Mouse (Mus musculus) inflammation-experienced regulatory T-cells, adult 6 months (primary cell): Measurements from ENCODE around the gene Klf15. TPM values are rescaled to one million over a fixed set of nuclear protein-coding genes. Genes with fewer than 3 reads are reported as not detected.

Experiments used
- ATAC-seq: one replicate; pipeline ENCODE4 v1.8.0; 2017
- polyA plus RNA-seq, 3 experiments: library from polyadenylated mRNA; unstranded; fragments of 100-300 nt; shearing (Covaris generic); gene quantifications; one replicate each; pipeline ENCODE4 v1.2.1; 2017

Gene Klf15
- polyA plus RNA-seq, 3 experiments from 2014 or later = not detected

DNA sequence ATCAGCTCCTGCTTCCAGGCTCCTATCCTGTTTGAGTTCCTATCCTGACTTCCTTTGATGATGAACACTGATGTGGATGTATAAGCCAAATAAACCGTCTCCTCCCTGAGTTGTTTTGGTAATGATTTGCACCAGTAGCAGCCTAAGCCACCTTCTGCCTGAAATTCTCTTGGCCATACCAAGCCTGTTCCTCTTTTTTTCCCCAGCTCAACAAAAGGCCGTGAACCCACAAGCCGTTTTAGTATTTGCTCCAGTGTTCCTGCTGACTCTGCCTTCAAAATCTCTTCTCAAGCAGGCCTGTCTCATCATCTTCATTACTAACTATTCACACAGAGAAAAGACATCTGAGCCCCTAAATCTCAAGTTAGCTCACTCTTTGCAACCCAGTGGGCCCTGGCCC is 31.8 kb downstream of the Klf15 start:
- ATAC-seq = no peak

DNA sequence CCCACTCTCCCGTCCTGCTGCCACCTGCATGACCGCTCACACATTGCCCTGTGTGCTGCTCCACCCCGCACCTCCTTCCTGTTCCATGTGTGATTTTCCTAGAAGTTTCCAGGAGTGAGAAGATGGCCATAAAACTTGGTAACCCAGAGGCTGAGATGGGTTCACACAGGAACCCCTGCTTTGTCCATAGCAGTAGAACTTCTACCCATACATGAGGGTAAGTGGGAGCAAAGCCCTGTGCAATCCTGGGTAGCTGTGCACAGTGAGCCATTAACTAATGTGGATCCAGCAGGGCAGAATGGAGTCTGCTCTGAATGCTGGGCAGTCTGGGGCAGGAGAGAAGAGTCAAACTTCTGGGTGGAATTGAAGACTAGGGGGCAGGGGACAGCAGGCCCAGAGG is 32.2 kb downstream of the Klf15 start:
- no peak for ATAC-seq

DNA sequence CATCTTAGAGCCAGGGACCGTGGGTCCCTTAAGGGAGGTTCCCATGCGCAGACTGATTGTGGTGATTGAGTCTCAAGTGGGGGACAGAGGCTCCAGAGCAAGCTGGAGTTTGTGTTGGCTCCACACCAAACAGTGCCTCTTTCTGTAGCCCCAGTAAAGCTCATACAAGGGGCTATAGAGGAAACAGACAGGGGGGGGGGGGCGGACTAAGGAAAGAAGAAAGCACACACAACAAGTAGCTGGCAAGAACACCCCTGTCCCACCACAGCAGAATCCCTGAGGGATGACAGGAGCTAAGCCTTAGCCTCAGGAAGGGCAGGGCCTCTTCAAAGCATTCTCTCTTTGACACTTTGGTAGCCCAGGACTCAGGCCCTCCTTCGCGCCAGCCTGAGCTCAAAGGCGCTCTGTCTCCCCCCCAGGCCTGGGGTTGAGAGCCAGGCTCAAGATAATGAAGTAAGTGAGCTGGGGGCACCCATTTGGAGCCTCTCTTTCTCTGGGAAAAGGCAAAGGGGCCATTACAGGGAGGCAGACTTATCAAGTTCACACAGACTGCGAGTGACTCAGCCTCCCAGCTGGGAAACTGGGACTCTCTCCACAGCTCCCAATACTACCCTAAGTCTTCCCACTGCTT is 33.0 kb downstream of the Klf15 start:
- ATAC-seq = no peak

DNA sequence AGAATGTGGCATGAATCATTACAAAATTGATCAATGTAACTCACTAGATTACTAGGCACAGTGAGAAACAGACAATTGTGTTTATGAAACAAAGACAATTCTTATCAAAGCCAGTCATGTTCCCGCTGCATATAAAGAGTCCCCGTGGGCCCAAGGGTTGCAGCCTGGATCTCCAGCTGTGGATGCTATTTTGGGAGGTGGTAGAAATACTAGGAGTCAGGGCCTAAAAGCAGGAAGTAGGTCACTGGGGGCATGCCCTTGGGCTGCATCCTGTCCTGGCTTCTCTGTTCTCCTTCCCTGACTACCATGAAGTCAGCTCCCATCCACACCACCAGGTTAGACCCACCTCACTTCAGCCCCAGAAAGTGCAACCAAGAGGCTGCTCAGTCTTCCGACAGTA is 33.8 kb downstream of the Klf15 start:
- ATAC-seq = no peak

DNA sequence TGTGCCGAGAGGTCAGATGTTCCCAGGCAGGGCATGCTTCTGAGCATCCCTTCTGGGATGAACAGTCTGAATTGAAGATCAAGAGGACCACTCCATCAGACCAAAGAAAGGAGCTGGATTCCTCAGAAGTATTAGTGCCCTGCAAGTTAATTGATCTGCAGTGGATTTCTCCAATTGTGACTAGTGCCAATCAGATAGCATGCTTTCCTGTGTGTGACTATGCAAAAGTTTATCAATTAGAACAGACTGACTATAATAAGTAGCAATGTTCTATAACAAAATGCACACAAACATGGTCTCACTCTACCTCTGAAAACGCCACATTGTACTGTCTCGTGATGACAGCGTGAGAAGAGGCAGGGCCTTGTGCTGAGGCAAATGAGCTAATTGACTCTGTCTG is 37.1 kb downstream of the Klf15 start:
- ATAC-seq = no peak

DNA sequence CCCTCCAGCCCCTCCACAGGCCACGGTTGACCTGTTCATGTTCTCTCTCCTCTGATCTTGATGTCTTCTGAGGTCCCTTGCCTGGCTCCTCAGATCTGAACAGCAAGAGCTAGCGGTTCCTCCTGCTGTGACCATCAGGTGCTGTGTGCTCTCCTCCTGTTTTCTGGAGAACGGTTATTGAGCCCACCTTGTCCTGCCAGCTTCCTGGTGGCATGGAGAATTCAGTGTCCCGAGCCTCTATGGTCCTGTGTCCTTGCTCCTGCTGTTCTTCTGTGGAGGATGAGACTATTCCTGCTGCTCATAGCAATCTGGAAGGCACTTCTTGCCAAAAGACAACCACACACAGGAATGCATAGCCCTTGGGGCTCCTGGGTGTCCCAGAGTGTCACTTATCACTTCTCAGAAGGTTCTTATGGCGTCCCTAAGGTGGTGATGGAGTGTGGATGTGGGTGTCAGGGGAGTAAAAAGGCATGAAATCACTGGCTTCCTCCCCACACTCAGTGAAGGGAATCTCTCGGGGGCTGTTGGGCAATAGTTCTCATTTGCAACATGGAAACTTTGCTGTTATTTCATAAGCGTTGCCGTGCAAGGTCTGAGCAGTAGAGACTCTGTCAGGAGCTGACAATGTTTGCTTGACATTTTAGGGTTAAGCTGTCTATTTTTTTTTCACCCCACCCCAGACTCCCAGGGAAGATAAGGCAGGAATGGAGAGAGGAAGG is 39.0 kb downstream of the Klf15 start:
- no peak for ATAC-seq

DNA sequence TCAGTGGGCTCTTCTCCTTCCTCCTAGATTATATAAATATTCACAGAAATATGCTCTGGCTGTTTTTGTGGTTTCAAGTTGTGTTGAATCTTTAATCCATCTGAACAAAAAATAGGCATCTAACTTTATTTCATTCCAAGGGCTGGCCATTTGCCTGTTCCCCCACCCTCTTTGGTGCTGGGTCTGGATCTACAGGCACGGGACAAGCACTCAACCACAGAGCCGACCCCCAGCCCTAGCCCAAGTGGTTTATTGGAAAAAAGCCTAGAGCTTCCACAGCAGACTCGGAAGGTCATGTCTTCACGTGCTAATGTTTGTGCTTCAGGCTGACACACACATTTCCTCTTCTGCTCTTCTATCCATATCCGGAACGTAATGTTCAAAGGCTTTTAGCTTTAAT is 43.5 kb downstream of the Klf15 start:
- ATAC-seq = no peak

DNA sequence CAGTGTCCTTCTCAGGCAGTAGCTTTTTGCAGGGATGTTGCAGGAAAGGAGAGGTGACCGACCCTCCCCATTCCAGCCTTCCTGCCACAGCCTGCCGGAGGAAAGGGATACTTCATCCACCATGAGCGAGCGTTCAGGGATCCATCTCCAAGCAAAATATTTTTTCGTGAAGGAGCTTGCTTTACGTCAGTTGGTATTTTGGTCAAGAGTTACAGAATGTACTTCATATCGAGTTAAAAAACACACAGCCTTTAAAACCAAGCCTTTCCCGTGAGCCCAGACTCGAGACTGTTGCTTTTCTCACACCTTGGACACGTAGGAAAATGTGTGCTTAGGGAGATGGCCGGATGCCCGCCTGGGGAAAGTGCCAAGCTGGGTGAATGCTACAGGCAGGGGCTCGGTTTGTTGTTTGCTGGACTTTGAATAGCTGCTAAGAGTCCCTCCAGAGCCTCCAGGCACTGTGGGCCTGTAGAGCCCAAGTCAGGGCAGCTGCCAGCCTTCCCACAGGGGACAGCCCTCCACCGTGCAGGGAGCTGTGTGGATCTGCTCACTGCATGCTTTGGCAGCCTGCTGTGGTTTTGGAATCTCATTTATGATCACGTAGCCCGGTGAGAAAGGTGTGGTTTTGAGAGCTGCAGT is 44.4 kb downstream of the Klf15 start:
- no peak for ATAC-seq

DNA sequence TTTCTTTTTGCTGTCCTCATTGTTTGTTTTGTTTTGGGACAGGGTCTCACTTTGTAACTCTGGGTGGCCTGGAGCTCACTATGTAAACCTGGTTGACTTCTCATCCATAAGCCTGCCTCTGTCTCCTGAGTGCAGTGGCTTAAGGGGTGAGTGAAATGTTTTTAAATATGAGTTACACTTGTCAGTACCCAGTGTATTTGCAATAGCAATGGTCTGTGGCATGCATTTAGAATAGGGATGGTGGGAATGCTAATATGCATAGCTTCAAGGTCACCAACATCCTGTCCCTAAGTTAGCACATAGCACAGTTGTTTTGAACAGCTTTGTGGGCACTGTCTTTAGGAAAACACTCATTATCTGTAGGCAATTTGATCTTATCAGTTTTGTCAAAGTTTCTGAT is 45.1 kb downstream of the Klf15 start:
- ATAC-seq = no peak

DNA sequence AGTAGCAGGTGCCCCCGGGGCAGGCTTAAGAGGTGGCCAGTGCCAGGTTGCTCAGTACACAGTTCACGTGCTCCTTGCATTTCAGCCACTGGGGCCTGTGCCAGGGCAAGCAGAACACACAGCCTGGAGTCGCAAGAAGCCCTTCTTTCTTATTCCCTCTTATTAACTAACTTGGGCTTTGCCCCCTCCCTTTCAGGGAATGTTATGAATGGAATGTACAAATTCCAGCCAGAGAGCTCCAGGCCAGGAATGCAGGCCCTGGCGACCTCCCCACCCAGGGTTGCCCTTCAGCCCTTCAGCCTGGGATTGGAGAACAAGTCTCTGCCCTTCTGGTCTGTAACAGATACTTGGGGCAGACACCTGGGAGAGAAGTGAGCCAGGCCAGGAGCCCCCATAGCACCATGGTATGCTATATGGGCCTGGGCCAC is 45.8 kb downstream of the Klf15 start:
- no peak for ATAC-seq

DNA sequence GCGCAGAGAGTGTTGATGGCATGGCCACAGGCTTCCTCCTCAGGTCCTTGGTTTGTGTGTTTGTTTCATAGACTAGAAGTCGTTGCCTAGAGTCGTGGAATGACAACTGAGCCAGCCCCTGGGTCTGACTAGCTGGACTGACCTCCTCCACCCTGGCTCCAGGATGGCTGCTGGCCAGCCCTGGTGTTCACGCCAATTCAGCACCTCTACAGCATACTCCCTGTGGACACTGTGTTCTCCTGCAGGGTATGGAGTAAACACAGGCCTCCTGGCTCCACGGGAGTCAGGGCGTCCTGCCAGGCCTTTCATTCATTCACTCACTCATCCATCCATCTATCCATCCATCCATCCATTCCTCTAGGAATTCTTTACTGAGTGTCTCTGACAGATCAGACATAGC is 46.7 kb downstream of the Klf15 start:
- no peak for ATAC-seq

DNA sequence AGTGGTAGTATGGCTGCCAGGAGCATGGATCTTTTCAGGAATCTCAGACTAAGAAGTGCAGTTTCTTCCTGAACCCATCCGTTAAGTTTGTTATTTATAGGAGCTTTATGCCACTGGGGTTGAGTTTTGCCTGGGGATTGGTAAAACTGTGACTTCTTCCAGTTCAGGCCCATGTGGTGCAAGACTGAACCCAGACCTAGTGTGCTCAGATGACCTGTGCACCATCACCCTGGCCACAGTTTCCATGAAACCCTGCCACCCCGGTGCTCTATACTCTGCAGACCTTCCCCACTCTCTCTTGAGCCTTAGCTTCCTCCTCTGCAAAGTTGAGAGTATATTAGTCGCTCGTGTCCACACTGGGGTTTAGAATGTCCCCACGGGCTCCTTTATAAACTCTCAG is 50.0 kb downstream of the Klf15 start:
- ATAC-seq = no peak

DNA sequence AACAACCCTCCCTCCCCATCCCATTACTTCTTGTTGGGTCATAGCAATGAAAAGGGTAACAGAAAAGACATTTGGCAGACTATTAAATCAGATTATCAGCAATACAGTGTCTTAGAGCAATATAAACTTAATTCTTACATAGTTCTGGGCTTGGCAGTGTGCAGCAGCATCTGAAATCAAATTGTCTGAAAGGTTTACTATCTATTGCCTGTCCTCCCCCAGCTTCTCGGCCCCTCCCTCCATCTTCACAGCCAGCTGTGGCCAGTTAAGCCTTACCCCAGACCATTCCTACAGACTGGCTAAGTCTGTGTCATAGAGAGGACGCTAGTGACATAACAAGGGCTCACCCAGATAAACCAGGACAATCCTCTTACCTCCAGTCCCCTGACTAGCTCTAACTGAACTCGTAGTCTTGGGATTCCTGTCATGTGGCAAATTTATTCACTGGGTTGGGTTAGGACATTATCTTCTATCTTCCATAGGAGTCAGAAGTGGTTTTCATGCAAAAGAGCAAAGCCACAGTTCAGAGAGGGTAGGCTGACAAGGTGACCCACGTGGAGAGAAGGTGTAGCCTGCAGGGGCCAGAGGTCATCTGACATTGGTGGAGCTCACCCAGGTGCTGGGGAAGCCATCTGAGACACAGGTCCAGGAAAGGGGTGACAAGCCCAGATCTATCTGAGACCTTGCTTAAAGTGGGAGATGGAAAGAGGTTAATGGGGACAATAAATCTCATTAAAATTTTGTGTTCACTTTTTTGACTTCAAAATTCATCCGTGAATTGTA is 50.9 kb downstream of the Klf15 start:
- ATAC-seq = no peak

DNA sequence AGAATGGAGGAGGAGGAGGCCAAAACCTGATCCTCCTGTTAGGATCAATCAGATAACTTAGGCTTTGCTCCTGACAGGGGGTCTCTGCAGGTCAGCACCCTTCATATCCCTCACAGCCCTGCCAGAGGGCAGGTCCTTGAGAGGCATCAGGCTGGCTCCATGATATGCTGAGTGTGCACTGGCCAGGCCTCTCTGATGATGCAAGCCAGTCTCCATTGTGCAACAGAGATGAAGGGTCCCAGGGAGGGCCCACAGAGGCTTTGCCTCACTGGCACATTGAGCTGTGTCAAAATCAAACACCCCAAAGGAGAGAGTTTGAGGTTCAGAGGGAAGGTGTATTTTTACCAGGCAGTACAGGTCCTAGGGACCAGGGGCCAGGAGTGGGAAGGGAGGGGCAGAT is 52.0 kb downstream of the Klf15 start:
- no peak for ATAC-seq

DNA sequence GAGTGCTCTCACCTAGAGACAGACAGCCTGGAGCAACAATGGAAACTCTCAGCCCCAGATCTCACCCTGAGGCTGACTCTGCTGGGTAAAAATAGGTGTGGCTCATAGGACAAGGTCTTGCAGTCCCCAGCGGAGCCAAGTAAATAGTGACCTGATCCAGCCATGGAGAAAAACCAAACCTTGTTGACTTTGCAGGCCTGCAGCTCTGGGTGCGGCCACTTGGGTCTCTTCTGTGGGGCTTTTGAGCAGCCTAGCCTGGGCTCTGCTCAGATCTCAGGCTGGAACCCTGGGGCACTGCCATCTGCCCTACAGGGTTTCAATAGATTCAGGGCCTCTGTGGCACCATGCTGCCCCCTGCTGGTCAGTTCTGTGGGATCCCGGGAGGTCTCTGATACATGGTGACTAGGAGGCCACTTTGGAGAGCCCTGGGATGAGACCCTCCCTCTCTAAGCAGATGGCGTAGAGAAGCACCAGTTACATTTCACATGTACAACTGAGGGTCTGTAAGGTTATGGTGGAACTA is 52.6 kb downstream of the Klf15 start:
- ATAC-seq = no peak

DNA sequence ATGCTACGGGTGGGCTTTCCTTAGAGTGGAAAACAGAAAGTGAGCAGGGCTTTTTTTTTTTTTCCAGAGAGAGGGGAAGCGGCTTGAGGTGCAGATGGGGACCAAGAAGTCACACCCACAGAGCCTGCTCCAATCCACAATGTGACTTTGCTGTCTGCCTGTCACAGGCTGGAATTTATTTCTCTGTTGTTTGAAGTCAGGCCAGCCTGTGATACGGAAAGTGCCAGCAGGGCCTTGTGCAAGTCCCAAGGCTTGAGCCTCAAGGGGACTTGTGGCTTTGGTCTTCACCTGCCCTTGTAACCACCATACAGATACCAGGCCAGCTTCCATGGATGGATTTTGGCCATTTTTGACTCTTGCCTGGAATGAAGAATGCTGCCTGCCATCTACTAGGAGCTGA is 56.5 kb downstream of the Klf15 start:
- ATAC-seq = no peak

DNA sequence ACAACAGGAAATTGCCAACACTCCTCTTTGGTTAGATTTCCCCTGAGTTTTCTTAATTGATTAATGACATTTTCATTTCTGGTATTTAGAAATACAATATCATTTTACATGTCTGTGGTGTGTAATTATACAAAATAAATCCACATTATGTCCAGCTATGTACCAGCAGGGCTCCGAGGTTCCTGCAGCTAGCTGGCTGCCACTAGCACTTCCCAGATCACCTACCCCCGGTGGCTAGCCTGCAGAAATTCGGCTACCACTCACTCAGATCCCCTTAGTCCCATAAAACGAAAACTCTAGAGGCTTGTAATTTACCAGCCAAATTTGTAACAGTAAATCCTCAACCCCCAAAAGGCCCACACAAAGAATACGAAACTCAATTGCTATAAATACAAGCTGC is 57.0 kb downstream of the Klf15 start:
- no peak for ATAC-seq

Other genes starting within 250 kb of the Klf15 start
- not detected for gene Vmn1r53, start 238.1 kb upstream of the Klf15 start, polyA plus RNA-seq
- not detected for gene Vmn1r54, start 216.3 kb upstream of the Klf15 start, polyA plus RNA-seq
- not detected for gene BC048671, start 161.4 kb upstream of the Klf15 start, polyA plus RNA-seq
- not detected for gene Chst13, start 137.4 kb upstream of the Klf15 start, polyA plus RNA-seq
- not detected for gene Uroc1, start 129.3 kb upstream of the Klf15 start, polyA plus RNA-seq
- gene Zxdc, start 93.1 kb upstream of the Klf15 start, polyA plus RNA-seq = 1 to 10 TPM; 4.5 to 9.6 (median 7.7) TPM
- under 1 TPM in 1 of 3 experiments, not detected in 2; 0.36 TPM for gene Cfap100, start 33.8 kb upstream of the Klf15 start, polyA plus RNA-seq
- gene Aldh1l1, start 23.9 kb downstream of the Klf15 start, polyA plus RNA-seq = under 1 TPM in 2 of 3 experiments, not detected in 1; 0.34 to 0.77 TPM
- gene Slc41a3, start 142.1 kb downstream of the Klf15 start, polyA plus RNA-seq = 1 to 10 TPM; 2.8 to 5.6 (median 3.1) TPM